Mouse (Mus musculus): ENCODE data around the gene Vmn1r208. TPM values are rescaled to one million over a fixed set of nuclear protein-coding genes. Genes with fewer than 3 reads are reported as not detected.

Vmn1r208 gene
- polyA plus RNA-seq, 1 experiment from 2014 or later = not detected

Other genes with a start within 250 kb of the Vmn1r208 start
- gene Vmn1r204, start 224.2 kb downstream of the Vmn1r208 start, polyA plus RNA-seq (2014; fragmentation: Nextera tagmentation; extraction: Ambion mirVana) = not detected in 2 replicates
- not detected in 2 replicates for gene Vmn1r205, start 184.4 kb downstream of the Vmn1r208 start, polyA plus RNA-seq (2014; fragmentation: Nextera tagmentation; extraction: Ambion mirVana)
- not detected in 2 replicates for gene Vmn1r206, start 153.1 kb downstream of the Vmn1r208 start, polyA plus RNA-seq (2014; fragmentation: Nextera tagmentation; extraction: Ambion mirVana)
- not detected in 2 replicates for gene Vmn1r207-ps, start 47.8 kb downstream of the Vmn1r208 start, polyA plus RNA-seq (2014; fragmentation: Nextera tagmentation; extraction: Ambion mirVana)
- not detected in 2 replicates for gene Vmn1r209, start 32.3 kb upstream of the Vmn1r208 start, polyA plus RNA-seq (2014; fragmentation: Nextera tagmentation; extraction: Ambion mirVana)
- gene Vmn1r210, start 53.9 kb upstream of the Vmn1r208 start, polyA plus RNA-seq (2014; fragmentation: Nextera tagmentation; extraction: Ambion mirVana) = not detected in 2 replicates
- not detected in 2 replicates for gene Vmn1r211, start 80.2 kb upstream of the Vmn1r208 start, polyA plus RNA-seq (2014; fragmentation: Nextera tagmentation; extraction: Ambion mirVana)
- gene Vmn1r212, start 106.8 kb upstream of the Vmn1r208 start, polyA plus RNA-seq (2014; fragmentation: Nextera tagmentation; extraction: Ambion mirVana) = not detected in 2 replicates
- gene Vmn1r213, start 230.3 kb upstream of the Vmn1r208 start, polyA plus RNA-seq (2014; fragmentation: Nextera tagmentation; extraction: Ambion mirVana) = not detected in 2 replicates